Mouse (Mus musculus) left cerebral cortex, adult 18-20 months (tissue): ENCODE results near the gene Cdyl. TPM values are rescaled to one million over a fixed set of nuclear protein-coding genes. Genes with fewer than 3 reads are reported as not detected.
"Not testable (repeated sequence)": the region's sequence is repeated elsewhere in the genome, so short reads cannot be mapped to it uniquely, and the experiment has no call there.

Experiments used
- DNase-seq, 2 experiments: peaks; one replicate each; pipeline ENCODE4 v3.0.0; 2021 to 2022; ENCODE audit warnings: low spot score in 2 of 2, mixed read lengths in 1 of 2
- total RNA-seq, 2 experiments: library from RNA; stranded (reverse); gene quantifications; 2 replicates each; pipeline ENCODE4 v1.2.3; 2021

Cdyl gene
- total RNA-seq, 2 experiments from 2014 or later, result 55.6 to 63.4 TPM

GRCm38 (mm10) chr13:35832676-35833075 lies 173.0 kb downstream of the Cdyl start:
- DNase-seq, result no peak

- DNase-seq, result no peak
These were observed 174.3 kb downstream of the Cdyl start for GRCm38 (mm10) chr13:35833941-35834340.

- DNase-seq, result no peak
These were observed 176.0 kb downstream of the Cdyl start for GRCm38 (mm10) chr13:35835669-35836068.

- DNase-seq, result not testable (repeated sequence)
These were observed 176.9 kb downstream of the Cdyl start for GRCm38 (mm10) chr13:35836501-35836900.

- no peak for DNase-seq
These were observed 180.5 kb downstream of the Cdyl start for GRCm38 (mm10) chr13:35840102-35840501.

GRCm38 (mm10) chr13:35843383-35843782 lies 183.8 kb downstream of the Cdyl start:
- DNase-seq, result no peak

GRCm38 (mm10) chr13:35845306-35845705 lies 185.7 kb downstream of the Cdyl start:
- no peak for DNase-seq

- no peak for DNase-seq
These were observed 189.1 kb downstream of the Cdyl start for GRCm38 (mm10) chr13:35848694-35849093.

GRCm38 (mm10) chr13:35851581-35851980 lies 191.9 kb downstream of the Cdyl start:
- no peak for DNase-seq

- no peak for DNase-seq
These were observed 193.4 kb downstream of the Cdyl start for GRCm38 (mm10) chr13:35852851-35853575.

GRCm38 (mm10) chr13:35857486-35857885 lies 197.9 kb downstream of the Cdyl start:
- no peak for DNase-seq

GRCm38 (mm10) chr13:35860916-35861315 lies 201.3 kb downstream of the Cdyl start:
- no peak for DNase-seq

- no peak for DNase-seq
These were observed 211.0 kb downstream of the Cdyl start for GRCm38 (mm10) chr13:35870659-35871058.

- no peak for DNase-seq
These were observed 211.5 kb downstream of the Cdyl start for GRCm38 (mm10) chr13:35871107-35871506.

- DNase-seq, result peak; percentile 40
These were observed 215.8 kb downstream of the Cdyl start for GRCm38 (mm10) chr13:35875396-35875795.

GRCm38 (mm10) chr13:35878282-35878681 lies 218.6 kb downstream of the Cdyl start:
- DNase-seq, result no peak

- no peak for DNase-seq
These were observed 219.4 kb downstream of the Cdyl start for GRCm38 (mm10) chr13:35879068-35879467.

GRCm38 (mm10) chr13:35879519-35879918 lies 219.9 kb downstream of the Cdyl start:
- DNase-seq, result no peak

- DNase-seq, result no peak
These were observed 221.0 kb downstream of the Cdyl start for GRCm38 (mm10) chr13:35880555-35881046.

GRCm38 (mm10) chr13:35886121-35886725 lies 226.6 kb downstream of the Cdyl start:
- DNase-seq, result peak; percentile 10 to 36

- no peak for DNase-seq
These were observed 233.2 kb downstream of the Cdyl start for GRCm38 (mm10) chr13:35892866-35893265.

GRCm38 (mm10) chr13:35905378-35905777 lies 245.7 kb downstream of the Cdyl start:
- DNase-seq, result peak in 1 of 2 experiments; percentile 3
